Mouse (Mus musculus) neural tube, embryonic 14.5 days (tissue): ENCODE data around the gene Plekhh1. TPM values are rescaled to one million over a fixed set of nuclear protein-coding genes. Genes with fewer than 3 reads are reported as not detected.

Source experiments
- ATAC-seq: fragments of 200-750 bp; cut with Nextera tagmentation; 2 replicates; pipeline ENCODE4 v1.8.0; 2017; ENCODE audit warnings: low read depth, mild to moderate bottlenecking, moderate TSS enrichment, moderate library complexity
- H3K27ac ChIP-seq: fragments of 300-500 bp; sonication (generic); 2 replicates; pipeline ENCODE4 v1.5.1; 2014; ENCODE audit warnings: low read depth, mild to moderate bottlenecking, control low read depth, low read length, moderate library complexity, mixed read lengths
- H3K27me3 ChIP-seq: fragments of 300-500 bp; sonication (generic); 2 replicates; pipeline ENCODE4 v1.6.1; 2014; ENCODE audit warnings: low read length; ENCODE audit not compliant: control insufficient read depth, insufficient read depth
- H3K36me3 ChIP-seq: fragments of 300-500 bp; sonication (generic); 2 replicates; pipeline ENCODE4 v1.6.1; 2014; ENCODE audit warnings: low read length, mixed read lengths; ENCODE audit not compliant: control insufficient read depth, insufficient read depth
- H3K4me1 ChIP-seq: fragments of 300-500 bp; sonication (generic); 2 replicates; pipeline ENCODE4 v1.6.1; 2014; ENCODE audit warnings: low read length; ENCODE audit not compliant: control insufficient read depth, insufficient read depth
- H3K4me2 ChIP-seq: fragments of 300-500 bp; sonication (generic); 2 replicates; pipeline ENCODE4 v1.6.1; 2014; ENCODE audit warnings: mild to moderate bottlenecking, low read depth, low read length, control low read depth
- H3K4me3 ChIP-seq: fragments of 300-500 bp; sonication (generic); 2 replicates; pipeline ENCODE4 v1.5.1; 2014; ENCODE audit warnings: low read depth, low read length, control low read depth, mixed read lengths
- H3K9ac ChIP-seq: fragments of 300-500 bp; sonication (generic); replicated peaks from 2 replicates; pipeline ENCODE4 v1.6.1; 2014; ENCODE audit warnings: low read depth, mild to moderate bottlenecking, control low read depth, low read length, mixed read lengths
- H3K9me3 ChIP-seq: fragments of 300-500 bp; sonication (generic); 2 replicates; pipeline ENCODE4 v1.6.1; 2016; ENCODE audit warnings: low read length; ENCODE audit not compliant: control insufficient read depth
- WGBS: fragments of 180-500 bp; shearing (Covaris S2); extraction: QIAGEN DNeasy Blood & Tissue Kit; methylation state at CpG from one replicate; pipeline ENCODE4 v1.1.7; 2014; 5-methylcytosine and 5-hydroxymethylcytosine counted together
- polyA plus RNA-seq: library from polyadenylated mRNA; unstranded; fragments of >200 nt; fragmentation: Nextera tagmentation; extraction: Ambion mirVana; gene quantifications from 2 replicates; pipeline ENCODE4 v1.2.1, GENCODE M21; 2014

Plekhh1 gene
- polyA plus RNA-seq, 1 experiment from 2014 or later, result 2.4 TPM

- no peak overlapping the region for H3K4me2 ChIP-seq
- 90% methylated on average over 8 of the region's 8 CpGs for WGBS
- no peaks in the 10 kb centered on the region for H3K36me3 ChIP-seq
- H3K27me3 ChIP-seq, result no peaks in the 10 kb centered on the region
- no peak for ATAC-seq
- H3K27ac ChIP-seq, result no peak overlapping the region
- no peak overlapping the region for H3K4me3 ChIP-seq
- H3K9ac ChIP-seq, result no peak overlapping the region
- H3K9me3 ChIP-seq, result no peaks in the 10 kb centered on the region
- H3K4me1 ChIP-seq, result no peaks in the 10 kb centered on the region
Measured at GRCm38 (mm10) chr12:79044668-79045067, 15.7 kb downstream of the Plekhh1 start.

DNA sequence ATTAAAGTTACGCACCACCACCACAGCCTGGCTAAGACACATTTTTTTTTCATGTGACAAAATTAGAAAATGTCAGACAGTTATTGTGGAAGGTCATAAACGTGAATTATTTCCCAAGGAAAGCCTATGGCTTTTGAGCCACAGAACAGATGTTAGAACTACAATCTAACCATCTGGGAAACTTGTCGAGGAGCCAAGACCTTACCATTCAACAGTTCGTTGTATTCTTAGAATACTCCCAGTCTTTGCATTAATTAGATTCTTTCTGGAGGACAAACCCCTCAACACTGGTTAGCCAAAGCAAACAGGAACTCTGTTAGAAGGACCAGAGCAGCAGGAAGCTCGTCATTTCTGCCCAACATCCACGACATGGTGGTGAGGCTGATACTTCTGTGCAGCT, 17.2 kb downstream of the Plekhh1 start:
- Histone ChIP-seq H3K27me3 (no peaks in the 10 kb centered on the region), H3K4me3 (no peak overlapping the region), H3K9ac (no peak overlapping the region), H3K4me1 (no peaks in the 10 kb centered on the region), H3K36me3 (no peaks in the 10 kb centered on the region), H3K4me2 (no peak overlapping the region), H3K27ac (no peak overlapping the region), H3K9me3 (no peaks in the 10 kb centered on the region)
- ATAC-seq, result no peak
- 72% methylated on average over 6 of the region's 6 CpGs for WGBS

- H3K9me3 ChIP-seq, result no peaks in the 10 kb centered on the region
- 93% methylated on average over 7 of the region's 7 CpGs for WGBS
- H3K27ac ChIP-seq, result no peak overlapping the region
- no peak for ATAC-seq
- no peak overlapping the region for H3K9ac ChIP-seq
- H3K4me1 ChIP-seq, result no peaks in the 10 kb centered on the region
- H3K4me3 ChIP-seq, result no peak overlapping the region
- H3K36me3 ChIP-seq, result no peaks in the 10 kb centered on the region
- no peak overlapping the region for H3K4me2 ChIP-seq
- no peaks in the 10 kb centered on the region for H3K27me3 ChIP-seq
Measured at GRCm38 (mm10) chr12:79047203-79047602, 18.2 kb downstream of the Plekhh1 start.

GRCm38 (mm10) chr12:79048898-79049297, 19.9 kb downstream of the Plekhh1 start:
- H3K9me3 ChIP-seq, result no peaks in the 10 kb centered on the region
- H3K4me3 ChIP-seq, result no peak overlapping the region
- no peak overlapping the region for H3K9ac ChIP-seq
- ATAC-seq, result no peak
- H3K4me2 ChIP-seq, result no peak overlapping the region
- H3K4me1 ChIP-seq, result no peaks in the 10 kb centered on the region
- H3K27me3 ChIP-seq, result no peaks in the 10 kb centered on the region
- WGBS, result 92% methylated on average over 1 of the region's 1 CpGs
- H3K36me3 ChIP-seq, result peaks cover 5% of the 10 kb centered on the region; the same call in 1 of the 2 replicates
- H3K27ac ChIP-seq, result no peak overlapping the region

GRCm38 (mm10) chr12:79049807-79050206, 20.8 kb downstream of the Plekhh1 start:
- Histone ChIP-seq H3K9ac (no peak overlapping the region), H3K27ac (no peak overlapping the region), H3K9me3 (no peaks in the 10 kb centered on the region), H3K4me3 (no peak overlapping the region), H3K36me3 (peaks cover 7% of the 10 kb centered on the region; the same call in 1 of the 2 replicates), H3K4me1 (no peaks in the 10 kb centered on the region), H3K27me3 (no peaks in the 10 kb centered on the region), H3K4me2 (no peak overlapping the region)
- ATAC-seq, result no peak
- 82% methylated on average over 2 of the region's 2 CpGs for WGBS

- no peaks in the 10 kb centered on the region for H3K4me1 ChIP-seq
- H3K4me2 ChIP-seq, result no peak overlapping the region
- no peaks in the 10 kb centered on the region for H3K9me3 ChIP-seq
- WGBS, result 85% methylated on average over 3 of the region's 3 CpGs
- ATAC-seq, result no peak
- no peak overlapping the region for H3K27ac ChIP-seq
- H3K27me3 ChIP-seq, result no peaks in the 10 kb centered on the region
- H3K36me3 ChIP-seq, result peaks cover 7% of the 10 kb centered on the region; the same call in 1 of the 2 replicates
- no peak overlapping the region for H3K4me3 ChIP-seq
- H3K9ac ChIP-seq, result no peak overlapping the region
Measured at GRCm38 (mm10) chr12:79050545-79051212, 21.7 kb downstream of the Plekhh1 start.

GRCm38 (mm10) chr12:79052073-79052472, 23.1 kb downstream of the Plekhh1 start:
- Histone ChIP-seq H3K27ac (no peak overlapping the region), H3K4me1 (no peaks in the 10 kb centered on the region), H3K4me3 (no peak overlapping the region), H3K36me3 (peaks cover 7% of the 10 kb centered on the region; the same call in 1 of the 2 replicates), H3K4me2 (no peak overlapping the region), H3K9ac (no peak overlapping the region), H3K27me3 (no peaks in the 10 kb centered on the region), H3K9me3 (no peaks in the 10 kb centered on the region)
- no peak for ATAC-seq
- 90% methylated on average over 2 of the region's 2 CpGs for WGBS

- 95% methylated on average over 7 of the region's 7 CpGs for WGBS
- Histone ChIP-seq H3K9me3 (no peaks in the 10 kb centered on the region), H3K36me3 (peaks cover 7% of the 10 kb centered on the region; the same call in 1 of the 2 replicates)
Measured at GRCm38 (mm10) chr12:79055276-79055675, 26.3 kb downstream of the Plekhh1 start.

GRCm38 (mm10) chr12:79059573-79059972, 30.6 kb downstream of the Plekhh1 start:
- no peaks in the 10 kb centered on the region for H3K27me3 ChIP-seq
- ATAC-seq, result no peak
- H3K36me3 ChIP-seq, result peaks cover 1% of the 10 kb centered on the region
- H3K9ac ChIP-seq, result no peak overlapping the region
- no peak overlapping the region for H3K4me3 ChIP-seq
- no peak overlapping the region for H3K27ac ChIP-seq
- no peaks in the 10 kb centered on the region for H3K4me1 ChIP-seq
- no peaks in the 10 kb centered on the region for H3K9me3 ChIP-seq
- 84% methylated on average over 6 of the region's 6 CpGs for WGBS
- H3K4me2 ChIP-seq, result no peak overlapping the region

More at GRCm38 (mm10) chr12:79055276-79055675, 26.3 kb downstream of the Plekhh1 start:
- Histone ChIP-seq H3K27ac (no peak overlapping the region), H3K4me1 (no peaks in the 10 kb centered on the region), H3K4me2 (no peak overlapping the region), H3K27me3 (no peaks in the 10 kb centered on the region), H3K9ac (no peak overlapping the region), H3K4me3 (no peak overlapping the region)
- no peak for ATAC-seq
